Mouse (Mus musculus): ENCODE measurements around the gene Cdh16.

GRCm38 (mm10) chr8:104655614-104656013 is 31.4 kb upstream of the Cdh16 start:
- TF ChIP-seq GATA1 (IDR thresholded peaks at IDR 0.05; ENCODE audit: low read length) (no peak), TAL1 (IDR thresholded peaks at IDR 0.05; ENCODE audit: low read length) (no peak)

Data from erythroblast, embryonic 14.5 days (primary cell).